Mouse (Mus musculus): ENCODE measurements at regions not wholly inside any gene's neighbourhood (a gene's known extent, or its start where the extent isn't known, plus 50 kb on each side); places are given as distances from the start of the nearest gene placed in this dataset.

GRCm38 (mm10) chr1:186434782-186435181, 271.0 kb downstream of the Tgfb2 start:
- no peak for TF ChIP-seq CTCF (IDR thresholded peaks at IDR 0.05; ENCODE audit: borderline replicate concordance, insufficient read depth, low read depth, low read length)
- TF ChIP-seq POLR2A (IDR thresholded peaks at IDR 0.05; ENCODE audit: borderline replicate concordance, insufficient read depth, low read length): no peak

All from cerebellum, adult 2 months (tissue).